Mouse (Mus musculus) lung, embryonic 16.5 days (tissue): ENCODE measurements around the gene Zbtb39. TPM values are rescaled to one million over a fixed set of nuclear protein-coding genes. Genes with fewer than 3 reads are reported as not detected.
A peak's percentile ranks its signal among the peaks of the same experiment; 100 is the strongest.

ENCODE experiments used
- ATAC-seq: fragments of 200-750 bp; cut with Nextera tagmentation; 2 replicates; pipeline ENCODE4 v1.8.0; 2017; ENCODE audit warnings: low read depth, mild to moderate bottlenecking, moderate library complexity
- H3K27ac ChIP-seq: fragments of 300-500 bp; sonication (generic); 2 replicates; pipeline ENCODE4 v1.5.1; 2014; ENCODE audit warnings: mild to moderate bottlenecking, control low read depth, low read length
- H3K27me3 ChIP-seq: fragments of 300-500 bp; sonication (generic); 2 replicates; pipeline ENCODE4 v1.6.1; 2014; ENCODE audit warnings: low read depth, low read length, mixed read lengths; ENCODE audit not compliant: control insufficient read depth, insufficient read depth
- H3K36me3 ChIP-seq: fragments of 300-500 bp; sonication (generic); 2 replicates; pipeline ENCODE4 v1.6.1; 2014; ENCODE audit warnings: low read length; ENCODE audit not compliant: control insufficient read depth, insufficient read depth
- H3K4me1 ChIP-seq: fragments of 300-500 bp; sonication (generic); replicated peaks from 2 replicates; pipeline ENCODE4 v1.6.1; 2014; ENCODE audit warnings: low read length, mixed read lengths; ENCODE audit not compliant: control insufficient read depth, insufficient read depth
- H3K4me2 ChIP-seq: fragments of 300-500 bp; sonication (generic); 2 replicates; pipeline ENCODE4 v1.6.1; 2014; ENCODE audit warnings: low read depth, low read length, control low read depth
- H3K4me3 ChIP-seq: fragments of 300-500 bp; sonication (generic); 2 replicates; pipeline ENCODE4 v1.5.1; 2014; ENCODE audit warnings: mild to moderate bottlenecking, low read length, control low read depth
- H3K9ac ChIP-seq: fragments of 300-500 bp; sonication (generic); 2 replicates; pipeline ENCODE4 v1.6.1; 2014; ENCODE audit warnings: low read length, control low read depth
- H3K9me3 ChIP-seq: fragments of 300-500 bp; sonication (generic); 2 replicates; pipeline ENCODE4 v1.6.1; 2016; ENCODE audit warnings: low read length; ENCODE audit not compliant: control insufficient read depth
- WGBS: fragments of 180-500 bp; shearing (Covaris S2); extraction: QIAGEN DNeasy Blood & Tissue Kit; methylation state at CpG from one replicate; pipeline ENCODE4 v1.1.7; 2014; 5-methylcytosine and 5-hydroxymethylcytosine counted together
- polyA plus RNA-seq: library from polyadenylated mRNA; unstranded; fragments of >200 nt; fragmentation: Nextera tagmentation; extraction: Ambion mirVana; gene quantifications from 2 replicates; pipeline ENCODE4 v1.2.1, GENCODE M21; 2015

Zbtb39 gene
- polyA plus RNA-seq, 1 experiment from 2014 or later, result 2.3 TPM

DNA sequence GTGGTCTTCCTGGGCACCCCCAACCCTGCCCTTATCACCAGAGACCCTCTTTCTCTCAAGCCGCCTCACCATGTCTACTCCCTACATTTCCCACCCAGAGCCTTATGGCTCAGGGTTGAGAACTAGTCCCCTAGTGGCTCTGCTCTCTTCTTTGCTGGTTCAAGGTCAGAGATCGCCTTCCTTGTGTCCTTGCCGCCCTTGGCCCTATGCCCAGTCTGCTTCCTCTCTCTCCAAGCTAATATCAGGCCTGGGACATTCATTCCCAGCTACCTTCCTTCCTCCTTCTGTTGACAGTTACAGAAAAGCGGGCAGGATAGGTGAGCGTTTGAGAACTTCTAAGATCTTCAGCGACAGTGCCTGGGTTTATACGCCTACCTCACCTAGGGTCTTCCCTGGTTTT lies 31.6 kb upstream of the Zbtb39 start:
- H3K27me3 ChIP-seq, result no peaks in the 10 kb centered on the region
- H3K4me1 ChIP-seq, result no peaks in the 10 kb centered on the region; the same call in 1 of the 2 replicates
- no peaks in the 10 kb centered on the region for H3K9me3 ChIP-seq
- H3K36me3 ChIP-seq, result no peaks in the 10 kb centered on the region
- no peak overlapping the region for H3K4me3 ChIP-seq
- H3K9ac ChIP-seq, result no peak overlapping the region
- H3K4me2 ChIP-seq, result no peak overlapping the region
- 0 out of 2 replicates have a peak, but pooled peaks have one; percentile 10 for ATAC-seq
- 59% methylated on average over 7 of the region's 7 CpGs for WGBS
- H3K27ac ChIP-seq, result no peak overlapping the region

- no peak for ATAC-seq
- no peak overlapping the region for H3K4me3 ChIP-seq
- WGBS, result 77% methylated on average over 3 of the region's 3 CpGs
Measured at GRCm38 (mm10) chr10:127708850-127709370, 30.4 kb upstream of the Zbtb39 start.

GRCm38 (mm10) chr10:127710331-127710730 lies 29.0 kb upstream of the Zbtb39 start:
- no peak for ATAC-seq
- Histone ChIP-seq H3K27ac (no peak overlapping the region), H3K27me3 (no peaks in the 10 kb centered on the region), H3K36me3 (no peaks in the 10 kb centered on the region), H3K4me1 (no peaks in the 10 kb centered on the region; the same call in 1 of the 2 replicates), H3K4me2 (no peak overlapping the region), H3K9me3 (no peaks in the 10 kb centered on the region), H3K4me3 (no peak overlapping the region), H3K9ac (no peak overlapping the region)
- WGBS, result 58% methylated on average over 13 of the region's 13 CpGs

More at GRCm38 (mm10) chr10:127708850-127709370, 30.4 kb upstream of the Zbtb39 start:
- no peaks in the 10 kb centered on the region; the same call in 1 of the 2 replicates for H3K4me1 ChIP-seq
- H3K36me3 ChIP-seq, result no peaks in the 10 kb centered on the region
- H3K27ac ChIP-seq, result no peak overlapping the region
- no peak overlapping the region for H3K9ac ChIP-seq
- no peak overlapping the region for H3K4me2 ChIP-seq
- H3K9me3 ChIP-seq, result no peaks in the 10 kb centered on the region
- H3K27me3 ChIP-seq, result no peaks in the 10 kb centered on the region

- no peaks in the 10 kb centered on the region for H3K36me3 ChIP-seq
- H3K4me3 ChIP-seq, result no peak overlapping the region
- no peaks in the 10 kb centered on the region; the same call in 1 of the 2 replicates for H3K4me1 ChIP-seq
- no peaks in the 10 kb centered on the region for H3K27me3 ChIP-seq
- H3K4me2 ChIP-seq, result no peak overlapping the region
- no peak overlapping the region for H3K9ac ChIP-seq
- H3K27ac ChIP-seq, result no peak overlapping the region
- H3K9me3 ChIP-seq, result no peaks in the 10 kb centered on the region
- no peak for ATAC-seq
- 77% methylated on average over 6 of the region's 6 CpGs for WGBS
Measured at GRCm38 (mm10) chr10:127712736-127713135, 26.6 kb upstream of the Zbtb39 start.

DNA sequence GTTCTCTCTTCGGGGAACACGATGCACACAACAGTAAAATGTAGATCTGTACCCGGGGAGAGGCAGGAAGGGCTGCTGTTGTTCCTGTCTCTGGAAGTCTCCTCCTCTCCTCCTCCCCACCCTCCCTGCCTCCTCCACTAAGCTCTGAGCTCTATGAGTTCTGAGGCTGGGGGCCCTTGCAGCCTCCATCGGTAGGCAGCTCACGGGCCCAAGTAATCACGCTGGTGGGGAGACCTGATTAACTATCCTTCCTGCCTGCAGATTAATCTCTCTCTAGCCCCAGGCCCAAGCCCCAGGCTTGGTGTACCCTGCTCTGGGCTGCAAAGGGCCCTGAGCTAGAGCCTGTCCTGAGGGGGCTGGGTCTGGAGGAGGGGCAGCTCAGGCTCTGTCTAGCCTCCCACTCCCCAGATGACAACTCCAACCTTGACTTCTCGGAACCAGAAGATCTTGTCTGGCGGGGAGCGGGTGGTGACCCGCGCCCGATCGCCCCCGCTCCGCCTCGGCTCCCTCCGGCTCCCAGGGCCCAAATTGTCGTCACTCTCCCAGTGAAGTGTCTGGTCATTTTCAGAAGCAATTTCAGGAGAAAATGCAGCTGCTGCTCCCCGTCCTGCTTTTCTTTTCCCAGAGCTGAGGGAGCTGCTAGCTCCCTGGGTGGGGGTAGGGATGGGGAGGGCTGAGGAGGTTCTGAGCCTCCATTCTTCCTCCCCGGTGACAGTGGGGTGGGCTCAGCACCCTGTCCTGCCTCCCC lies 17.5 kb upstream of the Zbtb39 start:
- H3K36me3 ChIP-seq, result no peaks in the 10 kb centered on the region
- H3K4me3 ChIP-seq, result peak overlapping the region; percentile 22; the same call in 1 of the 2 replicates
- WGBS, result 18% methylated on average over 20 of the region's 20 CpGs
- H3K4me1 ChIP-seq, result peaks cover 8% of the 10 kb centered on the region
- peak overlapping the region; percentile 55 for H3K9ac ChIP-seq
- no peak overlapping the region for H3K27ac ChIP-seq
- peak overlapping the region; percentile 45 for H3K4me2 ChIP-seq
- ATAC-seq, result peak; percentile 42; the same call in 1 of the 2 replicates
- peaks cover 8% of the 10 kb centered on the region for H3K27me3 ChIP-seq
- H3K9me3 ChIP-seq, result no peaks in the 10 kb centered on the region

DNA sequence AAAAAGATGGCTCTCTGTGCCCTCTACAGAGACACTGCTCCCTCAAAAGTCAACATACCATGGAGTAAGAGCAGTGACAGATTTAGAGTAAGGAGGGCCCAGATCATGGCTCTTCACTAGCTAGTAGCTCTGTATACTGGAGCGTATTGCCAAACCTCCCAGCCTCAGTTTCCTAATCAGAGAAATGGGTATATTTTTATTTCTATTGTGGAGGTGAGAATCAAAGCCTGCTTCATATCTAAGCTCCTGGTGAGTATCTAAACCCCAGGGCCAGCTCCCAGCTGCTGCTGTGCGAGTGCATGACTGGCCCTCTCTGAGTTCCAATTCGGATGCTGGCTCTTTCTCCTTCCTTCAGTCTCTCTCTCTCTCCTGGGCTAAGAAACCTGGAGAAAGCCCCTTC lies 15.2 kb upstream of the Zbtb39 start, which contains the start of gene Tac2:
Tac2 (plus strand) TSS at position 301 of the 400 bp plus-strand sequence.
- WGBS, result 79% methylated on average over 3 of the region's 3 CpGs
- ATAC-seq, result no peak
- H3K4me2 ChIP-seq, result no peak within 1 kb of the TSS
- peaks cover 8% of the 10 kb centered on the region for H3K27me3 ChIP-seq
- no peak within 1 kb of the TSS for H3K4me3 ChIP-seq
- no peaks in the 10 kb centered on the region for H3K9me3 ChIP-seq
- no peaks in the 10 kb centered on the region for H3K36me3 ChIP-seq
- H3K9ac ChIP-seq, result no peak within 1 kb of the TSS
- no peak within 1 kb of the TSS for H3K27ac ChIP-seq
- H3K4me1 ChIP-seq, result peaks cover 8% of the 10 kb centered on the region

DNA sequence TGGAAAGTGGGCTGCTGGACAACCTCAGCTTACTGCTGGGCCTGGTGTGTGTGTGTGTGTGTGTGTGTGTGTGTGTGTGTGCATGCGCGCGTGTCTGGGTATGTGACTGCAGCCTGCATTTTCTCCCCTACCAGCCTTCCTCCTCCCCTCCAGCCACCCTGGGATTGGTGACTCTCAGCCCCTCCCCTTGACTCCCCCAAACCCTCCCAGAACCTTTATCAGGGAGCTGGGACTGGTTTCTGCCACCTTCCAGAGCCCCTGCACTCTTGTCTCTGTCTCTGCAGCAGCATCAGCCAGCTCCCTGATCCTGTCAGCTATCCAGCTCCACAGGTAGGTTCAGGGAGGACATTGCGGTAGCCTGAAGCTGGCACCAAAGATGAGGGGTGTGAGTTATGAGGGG lies 14.2 kb upstream of the Zbtb39 start:
- no peak overlapping the region for H3K4me2 ChIP-seq
- H3K9ac ChIP-seq, result no peak overlapping the region
- peaks cover 8% of the 10 kb centered on the region for H3K4me1 ChIP-seq
- no peak overlapping the region for H3K27ac ChIP-seq
- 71% methylated on average over 4 of the region's 4 CpGs for WGBS
- H3K9me3 ChIP-seq, result no peaks in the 10 kb centered on the region
- H3K36me3 ChIP-seq, result no peaks in the 10 kb centered on the region
- H3K27me3 ChIP-seq, result peaks cover 8% of the 10 kb centered on the region
- ATAC-seq, result no peak
- no peak overlapping the region for H3K4me3 ChIP-seq

DNA sequence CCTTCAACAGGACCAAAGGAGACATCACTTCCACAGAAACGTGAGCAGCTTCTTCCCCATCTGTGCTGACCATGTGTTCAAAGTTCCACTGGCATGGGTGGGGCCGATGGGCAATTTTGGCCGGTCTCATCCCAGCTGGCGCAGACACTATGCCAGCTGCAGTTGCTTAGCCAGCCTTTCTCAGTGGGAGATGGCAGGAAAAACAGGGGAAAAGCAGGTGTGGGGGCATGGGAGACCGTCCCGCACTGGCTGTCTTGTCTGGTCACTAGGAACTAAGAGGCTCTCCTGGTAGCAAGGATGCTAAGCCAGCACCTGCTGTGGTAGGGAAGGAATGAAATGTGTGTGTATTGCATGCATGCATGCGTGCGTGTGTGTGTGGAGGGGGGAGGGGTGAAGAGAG lies 10.9 kb upstream of the Zbtb39 start:
- no peak for ATAC-seq

DNA sequence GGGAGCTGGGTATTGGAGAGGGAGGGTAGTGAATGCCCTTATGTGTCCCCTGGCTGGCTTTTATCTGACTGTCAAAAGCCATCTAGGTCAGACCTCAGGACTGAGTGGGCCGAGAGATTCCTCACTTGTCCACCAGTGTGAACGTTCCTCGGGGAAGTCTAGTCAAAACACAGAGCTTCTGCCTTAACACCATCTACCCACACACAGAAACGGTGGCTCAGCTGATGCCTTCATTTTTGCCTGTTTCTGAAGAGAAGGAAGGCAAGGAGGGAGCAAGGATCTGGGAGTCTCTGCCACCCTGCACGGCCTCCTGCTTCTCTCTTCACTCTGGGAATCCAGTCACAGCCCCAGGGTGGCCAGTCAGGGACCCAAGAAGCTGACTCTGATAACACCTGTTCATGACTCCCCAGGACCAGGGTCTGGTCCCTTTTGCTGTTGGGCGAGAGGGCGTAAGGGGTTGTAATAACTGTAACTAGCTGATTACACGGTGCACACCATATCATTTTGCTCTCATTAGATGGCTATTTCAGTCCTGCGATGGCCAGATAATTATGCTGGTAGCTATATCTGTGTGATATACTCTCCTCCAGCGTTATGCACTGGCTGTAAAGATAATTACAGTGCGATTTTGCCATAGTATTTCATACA lies 8.9 kb upstream of the Zbtb39 start:
- Histone ChIP-seq H3K36me3 (no peaks in the 10 kb centered on the region), H3K4me1 (no peaks in the 10 kb centered on the region), H3K27me3 (no peaks in the 10 kb centered on the region), H3K9ac (no peak overlapping the region), H3K27ac (no peak overlapping the region), H3K4me2 (no peak overlapping the region), H3K9me3 (no peaks in the 10 kb centered on the region), H3K4me3 (no peak overlapping the region)
- ATAC-seq, result no peak
- WGBS, result 66% methylated on average over 11 of the region's 11 CpGs

More for the DNA sequence above, 10.9 kb upstream of the Zbtb39 start:
- H3K27me3 ChIP-seq, result no peaks in the 10 kb centered on the region
- no peaks in the 10 kb centered on the region for H3K36me3 ChIP-seq
- H3K4me1 ChIP-seq, result no peaks in the 10 kb centered on the region
- no peak overlapping the region for H3K27ac ChIP-seq
- H3K9ac ChIP-seq, result no peak overlapping the region
- no peak overlapping the region for H3K4me2 ChIP-seq
- H3K4me3 ChIP-seq, result no peak overlapping the region
- 71% methylated on average over 8 of the region's 8 CpGs for WGBS
- H3K9me3 ChIP-seq, result no peaks in the 10 kb centered on the region
